Mouse (Mus musculus): ENCODE results near the gene Atp5k. TPM values are rescaled to one million over a fixed set of nuclear protein-coding genes. Genes with fewer than 3 reads are reported as not detected.

Gene Atp5k
- polyA plus RNA-seq (2017; shearing (Covaris generic)): 207 TPM

DNA sequence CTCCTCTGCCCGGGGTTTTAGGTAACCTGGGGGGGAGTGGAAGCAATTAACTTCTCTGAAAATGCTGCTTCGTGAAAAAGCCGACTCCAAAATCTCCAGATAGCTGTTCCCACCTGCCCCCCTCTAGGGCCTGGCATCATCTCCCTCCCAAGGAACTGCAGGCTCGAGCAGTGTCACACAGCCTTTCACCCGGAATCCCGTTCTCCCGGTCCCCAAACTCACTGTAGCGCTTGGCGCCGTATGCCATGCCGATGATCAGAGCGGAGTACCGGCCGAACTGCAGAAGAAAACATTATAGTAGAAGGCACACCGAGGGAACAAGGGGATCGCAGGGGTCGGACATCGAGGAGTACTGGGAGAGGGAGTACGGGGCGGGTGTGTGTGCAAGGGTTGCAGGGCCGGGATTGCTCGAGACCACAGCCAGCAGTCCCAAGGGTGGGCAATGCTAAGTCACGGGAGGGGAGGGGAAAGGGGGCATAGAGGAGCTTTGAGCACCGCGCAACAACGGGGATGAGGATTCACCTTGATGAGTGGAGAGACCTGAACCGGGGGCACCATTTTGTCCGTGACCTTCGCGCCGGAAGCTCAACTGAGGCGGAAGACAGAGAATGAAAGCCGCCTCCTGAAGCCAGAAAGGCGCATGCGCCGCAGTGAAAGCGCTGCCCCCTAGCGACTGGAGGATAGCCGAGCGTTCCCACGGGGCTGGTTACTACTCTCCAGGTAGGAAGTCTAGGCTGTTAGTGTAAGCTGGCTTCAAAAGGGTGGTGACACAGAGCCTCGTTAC lies at the start of gene Atp5k:
Gene Atp5k, minus strand, starts transcription at position 645 of the 784 bp plus-strand sequence.

GRCm38 (mm10) chr5:108461082-108462065 lies 27.1 kb upstream of the Atp5k start, which contains the start of gene Pcgf3:
Pcgf3 (plus strand) TSS chr5:108461232.

GRCm38 (mm10) chr5:108448785-108449668 lies 14.8 kb upstream of the Atp5k start, which contains the start of gene Mfsd7a:
Mfsd7a (minus strand) TSS chr5:108448891.

DNA sequence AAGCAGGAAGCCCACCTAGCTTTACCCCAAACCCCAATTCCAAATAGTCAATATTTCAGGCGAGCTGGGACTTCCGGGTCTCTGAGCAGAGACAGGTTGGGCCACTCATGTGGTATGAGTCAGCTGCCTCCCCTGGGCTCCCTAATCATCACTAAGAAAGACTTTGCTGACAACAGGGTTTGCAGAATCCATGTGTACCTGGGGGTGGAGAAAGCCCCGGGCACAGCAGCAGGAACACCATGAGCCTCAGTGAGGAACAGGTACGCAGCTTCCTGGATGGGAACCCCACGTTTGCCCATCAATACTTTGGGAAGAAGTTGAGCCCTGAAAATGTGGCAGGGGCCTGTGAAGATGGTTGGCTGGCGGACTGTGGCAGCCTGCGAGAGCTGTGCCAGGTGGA lies 46.0 kb downstream of the Atp5k start, which contains the start of gene Pde6b:
Gene Pde6b, plus strand, starts transcription at position 191 of the 400 bp plus-strand sequence.

Other genes starting within 250 kb of the Atp5k start
- gene Dr1, start 165.6 kb downstream of the Atp5k start, polyA plus RNA-seq (2017; shearing (Covaris generic)): 23.4 TPM
- gene Pigg, start 121.8 kb downstream of the Atp5k start, polyA plus RNA-seq (2017; shearing (Covaris generic)): 7.1 TPM
- not detected for gene Gm42517, start 66.5 kb downstream of the Atp5k start, polyA plus RNA-seq (2017; shearing (Covaris generic))
- gene Pde6b, start 46.1 kb downstream of the Atp5k start, polyA plus RNA-seq (2017; shearing (Covaris generic)): 2.5 TPM
- not detected for gene Mfsd7a, start 14.4 kb upstream of the Atp5k start, polyA plus RNA-seq (2017; shearing (Covaris generic))
- gene Pcgf3, start 26.8 kb upstream of the Atp5k start, polyA plus RNA-seq (2017; shearing (Covaris generic)): 14.5 TPM
- gene Cplx1, start 115.6 kb upstream of the Atp5k start, polyA plus RNA-seq (2017; shearing (Covaris generic)): not detected
- 110 TPM for gene Gak, start 195.3 kb upstream of the Atp5k start, polyA plus RNA-seq (2017; shearing (Covaris generic))
- gene Tmem175, start 195.3 kb upstream of the Atp5k start, polyA plus RNA-seq (2017; shearing (Covaris generic)): 48.3 TPM
- gene Idua, start 225.9 kb upstream of the Atp5k start, polyA plus RNA-seq (2017; shearing (Covaris generic)): 49.9 TPM
- gene Dgkq, start 235.2 kb upstream of the Atp5k start, polyA plus RNA-seq (2017; shearing (Covaris generic)): 13.0 TPM
- 0.11 TPM for gene Slc26a1, start 241.1 kb upstream of the Atp5k start, polyA plus RNA-seq (2017; shearing (Covaris generic))